Mouse (Mus musculus) liver, embryonic 12.5 days (tissue): ENCODE results near the gene Nrn1. TPM values are rescaled to one million over a fixed set of nuclear protein-coding genes. Genes with fewer than 3 reads are reported as not detected.

Experiments
- ATAC-seq: fragments of 200-750 bp; cut with Nextera tagmentation; 2 replicates; pipeline ENCODE4 v1.8.0; 2017; ENCODE audit warnings: moderate number of reproducible peaks, mild to moderate bottlenecking, moderate library complexity
- H3K27ac ChIP-seq: fragments of 300-500 bp; sonication (generic); 2 replicates; pipeline ENCODE4 v1.5.1; 2016; ENCODE audit warnings: mild to moderate bottlenecking
- H3K27me3 ChIP-seq: fragments of 300-500 bp; sonication (generic); replicated peaks from 2 replicates; pipeline ENCODE4 v1.6.1; 2016; ENCODE audit warnings: mild to moderate bottlenecking, moderate library complexity
- H3K36me3 ChIP-seq: fragments of 300-500 bp; sonication (generic); 2 replicates; pipeline ENCODE4 v1.6.1; 2016; ENCODE audit warnings: mild to moderate bottlenecking, moderate library complexity
- H3K4me1 ChIP-seq: fragments of 300-500 bp; sonication (generic); 2 replicates; pipeline ENCODE4 v1.6.1; 2016
- H3K4me2 ChIP-seq: fragments of 300-500 bp; sonication (generic); 2 replicates; pipeline ENCODE4 v1.6.1; 2016; ENCODE audit warnings: mild to moderate bottlenecking, moderate library complexity
- H3K4me3 ChIP-seq: fragments of 300-500 bp; sonication (generic); 2 replicates; pipeline ENCODE4 v1.5.1; 2016; ENCODE audit warnings: mild to moderate bottlenecking, moderate library complexity
- H3K9ac ChIP-seq: fragments of 300-500 bp; sonication (generic); 2 replicates; pipeline ENCODE4 v1.6.1; 2016; ENCODE audit warnings: mild to moderate bottlenecking, moderate library complexity
- H3K9me3 ChIP-seq: fragments of 300-500 bp; sonication (generic); replicated peaks from 2 replicates; pipeline ENCODE4 v1.6.1; 2016; ENCODE audit warnings: mild to moderate bottlenecking, moderate library complexity
- WGBS: fragments of 180-500 bp; shearing (Covaris S2); methylation state at CpG from one replicate; pipeline ENCODE4 v1.1.7; 2016; ENCODE audit not compliant: insufficient replicate concordance; 5-methylcytosine and 5-hydroxymethylcytosine counted together
- polyA plus RNA-seq: library from polyadenylated mRNA; unstranded; fragments of >200 nt; fragmentation: Nextera tagmentation; extraction: Ambion mirVana; gene quantifications from 2 replicates; pipeline ENCODE4 v1.2.1, GENCODE M21; 2016

The Nrn1 gene
- polyA plus RNA-seq, 1 experiment from 2014 or later: 2.1 TPM

DNA sequence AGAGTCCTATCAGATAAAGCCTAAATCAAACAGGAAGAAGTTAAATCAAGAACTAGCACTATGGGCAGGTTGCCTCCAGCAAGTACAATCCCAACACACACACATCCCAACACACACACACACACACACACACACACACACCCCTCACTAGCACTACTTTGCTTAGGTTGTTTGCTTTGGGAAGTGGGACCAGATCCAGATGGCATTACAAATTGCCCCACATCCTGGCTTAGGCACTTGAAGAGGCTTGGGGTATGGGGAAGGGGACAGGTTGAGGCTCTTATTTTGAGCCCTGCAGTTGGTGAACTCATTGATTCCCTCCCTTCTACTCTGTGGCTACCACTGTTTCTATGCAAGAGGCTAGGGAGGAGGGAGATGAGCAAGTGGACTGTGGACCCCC, 12.6 kb downstream of the Nrn1 start:
- no peak overlapping the region for H3K4me2 ChIP-seq
- no peak overlapping the region for H3K4me3 ChIP-seq
- H3K36me3 ChIP-seq: no peaks in the 10 kb centered on the region
- peaks cover 70% of the 10 kb centered on the region for H3K27me3 ChIP-seq
- H3K9ac ChIP-seq: no peak overlapping the region
- H3K27ac ChIP-seq: no peak overlapping the region
- ATAC-seq: no peak
- peaks cover 9% of the 10 kb centered on the region; the same call in 1 of the 2 replicates for H3K4me1 ChIP-seq
- H3K9me3 ChIP-seq: no peaks in the 10 kb centered on the region

DNA sequence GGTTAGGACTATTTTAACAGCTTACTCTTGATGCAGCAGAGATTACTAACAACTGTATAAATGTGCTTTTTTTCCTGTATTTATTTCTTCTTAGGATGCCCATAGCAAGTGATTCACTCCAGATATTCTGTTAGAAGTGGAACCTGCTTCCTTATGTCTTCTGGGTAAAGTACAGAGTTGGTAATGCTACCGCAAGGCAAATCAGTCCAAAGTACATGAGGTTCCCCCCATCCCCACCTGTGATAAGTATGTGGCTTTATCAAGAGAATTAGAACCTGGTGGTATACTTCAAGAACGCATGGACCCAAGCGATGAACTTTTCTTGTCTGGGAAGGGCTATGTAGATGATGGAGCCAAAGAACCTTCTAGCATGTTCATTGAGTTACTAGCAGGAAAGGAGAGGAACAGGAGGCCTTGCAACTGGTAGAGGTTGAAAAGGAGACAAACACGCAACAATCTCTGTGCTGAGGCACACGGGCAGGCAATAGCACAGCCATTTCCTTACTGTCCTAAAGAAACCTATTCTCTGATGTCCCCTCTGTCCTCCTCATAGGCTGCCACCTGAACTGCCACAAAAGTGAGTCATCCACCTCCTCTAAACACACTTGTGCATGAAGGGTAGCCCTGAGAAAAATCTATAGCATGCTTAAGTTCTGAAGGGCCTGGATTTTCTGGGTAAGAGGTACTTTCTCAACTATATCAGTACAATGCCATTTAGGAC, 14.5 kb downstream of the Nrn1 start:
- H3K27ac ChIP-seq: no peak overlapping the region
- H3K27me3 ChIP-seq: peaks cover 52% of the 10 kb centered on the region
- H3K36me3 ChIP-seq: no peaks in the 10 kb centered on the region
- H3K4me1 ChIP-seq: no peaks in the 10 kb centered on the region
- WGBS: 76% methylated on average over 5 of the region's 5 CpGs
- no peaks in the 10 kb centered on the region for H3K9me3 ChIP-seq
- no peak overlapping the region for H3K4me2 ChIP-seq
- no peak overlapping the region for H3K9ac ChIP-seq
- no peak for ATAC-seq
- no peak overlapping the region for H3K4me3 ChIP-seq

DNA sequence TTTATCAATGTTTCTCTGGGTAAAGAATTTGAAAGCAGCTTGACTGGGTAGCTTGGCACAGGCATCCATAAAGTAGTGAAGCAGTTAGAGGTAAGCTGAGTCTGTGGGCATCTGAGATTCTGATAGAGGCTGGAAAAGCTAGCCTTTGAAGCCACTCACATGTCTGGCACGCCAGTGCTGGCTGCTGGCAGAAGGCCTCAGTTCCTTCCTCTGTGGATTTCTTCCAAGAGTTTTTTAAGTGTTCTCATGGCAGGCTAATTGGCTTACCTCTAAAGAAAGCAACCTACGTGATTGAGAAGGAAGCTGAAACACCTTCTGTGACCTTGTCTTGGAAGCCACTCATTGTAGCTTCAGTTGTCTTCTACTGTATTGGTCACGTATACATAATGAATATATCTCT, 17.6 kb downstream of the Nrn1 start:
- no peak overlapping the region for H3K9ac ChIP-seq
- no peak overlapping the region for H3K27ac ChIP-seq
- no peaks in the 10 kb centered on the region for H3K36me3 ChIP-seq
- no peak overlapping the region for H3K4me3 ChIP-seq
- H3K4me1 ChIP-seq: no peaks in the 10 kb centered on the region
- peaks cover 22% of the 10 kb centered on the region for H3K27me3 ChIP-seq
- no peak for ATAC-seq
- H3K9me3 ChIP-seq: no peaks in the 10 kb centered on the region
- 46% methylated on average over 3 of the region's 3 CpGs for WGBS
- H3K4me2 ChIP-seq: no peak overlapping the region

DNA sequence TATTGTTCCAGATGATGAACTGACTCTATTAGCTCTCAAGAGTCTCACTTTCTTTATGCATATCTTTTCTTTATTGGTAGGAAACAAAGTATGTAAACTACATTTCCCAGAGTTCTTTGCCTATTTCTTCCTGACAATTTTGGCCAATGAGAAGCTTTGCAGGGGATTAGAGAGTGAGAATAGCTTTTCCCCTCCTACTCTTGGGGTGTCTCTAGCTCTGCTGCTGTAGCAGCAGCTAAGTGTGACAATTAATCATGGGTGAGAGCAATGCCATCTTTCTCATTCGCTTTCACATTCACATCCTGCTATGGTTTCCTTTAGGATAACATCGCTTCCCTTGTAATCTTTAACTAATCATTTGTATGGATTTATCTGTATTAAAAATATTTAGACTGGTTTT, 18.2 kb downstream of the Nrn1 start:
- Histone ChIP-seq H3K9ac (no peak overlapping the region), H3K27me3 (peaks cover 15% of the 10 kb centered on the region), H3K4me2 (no peak overlapping the region), H3K9me3 (no peaks in the 10 kb centered on the region), H3K27ac (no peak overlapping the region), H3K4me3 (no peak overlapping the region), H3K4me1 (no peaks in the 10 kb centered on the region), H3K36me3 (no peaks in the 10 kb centered on the region)
- WGBS: 46% methylated on average over 2 of the region's 2 CpGs
- ATAC-seq: no peak

DNA sequence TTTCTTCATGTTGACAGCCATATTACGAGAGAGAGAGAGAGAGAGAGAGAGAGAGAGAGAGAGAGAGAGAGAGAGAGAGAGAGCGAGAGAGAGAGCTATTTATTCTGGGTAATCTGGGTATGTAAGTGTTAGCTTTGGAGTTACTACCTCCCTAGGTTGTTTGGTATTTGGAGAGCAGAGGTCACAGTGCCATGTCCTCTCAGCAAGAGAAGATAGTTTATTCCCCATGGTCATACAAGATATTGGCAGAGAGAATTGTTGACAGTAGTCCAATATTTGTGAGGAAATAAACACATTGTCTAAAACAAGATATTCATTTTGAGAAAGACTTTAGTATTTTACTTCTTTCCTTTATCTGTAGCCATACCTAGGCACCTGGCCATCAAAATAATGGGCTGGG, 20.8 kb downstream of the Nrn1 start:
- no peak overlapping the region for H3K27ac ChIP-seq
- no peaks in the 10 kb centered on the region for H3K27me3 ChIP-seq
- H3K4me1 ChIP-seq: no peaks in the 10 kb centered on the region
- ATAC-seq: no peak
- H3K4me2 ChIP-seq: no peak overlapping the region
- H3K36me3 ChIP-seq: no peaks in the 10 kb centered on the region
- WGBS: 31% methylated on average over 2 of the region's 2 CpGs
- no peak overlapping the region for H3K9ac ChIP-seq
- no peaks in the 10 kb centered on the region for H3K9me3 ChIP-seq
- H3K4me3 ChIP-seq: no peak overlapping the region

DNA sequence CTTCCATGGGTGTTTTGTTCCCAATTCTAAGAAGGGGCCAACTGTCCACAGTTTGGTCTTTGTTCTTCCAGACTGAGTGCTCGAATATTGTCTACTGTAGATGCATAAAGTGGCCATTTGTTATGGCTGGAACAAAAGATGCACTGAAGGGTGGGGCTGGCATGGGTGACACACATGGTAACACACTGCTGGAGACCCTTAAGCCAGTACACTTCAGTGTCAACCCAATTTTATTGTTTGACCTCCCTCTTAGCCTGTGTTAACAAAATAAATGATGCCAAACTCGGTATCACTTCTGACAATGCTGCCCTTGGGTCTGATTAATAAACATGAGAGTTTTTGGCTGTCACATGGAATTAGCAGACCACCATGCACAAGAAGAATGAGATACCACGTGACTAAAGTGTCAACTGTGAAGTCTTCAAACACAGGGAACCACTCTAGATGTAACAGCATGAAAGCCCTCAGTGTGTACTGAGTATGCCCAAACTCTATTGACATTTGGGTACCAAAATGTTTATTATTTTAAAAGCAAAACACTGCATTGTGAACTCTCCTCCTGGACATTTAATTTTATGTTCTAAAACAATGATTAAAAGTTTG, 27.7 kb downstream of the Nrn1 start:
- 38% methylated on average over 3 of the region's 3 CpGs for WGBS
- H3K27me3 ChIP-seq: no peaks in the 10 kb centered on the region
- H3K4me3 ChIP-seq: no peak overlapping the region
- no peak for ATAC-seq
- no peak overlapping the region for H3K27ac ChIP-seq
- H3K4me2 ChIP-seq: no peak overlapping the region
- no peaks in the 10 kb centered on the region for H3K4me1 ChIP-seq
- H3K9me3 ChIP-seq: no peaks in the 10 kb centered on the region
- no peaks in the 10 kb centered on the region for H3K36me3 ChIP-seq
- no peak overlapping the region for H3K9ac ChIP-seq

DNA sequence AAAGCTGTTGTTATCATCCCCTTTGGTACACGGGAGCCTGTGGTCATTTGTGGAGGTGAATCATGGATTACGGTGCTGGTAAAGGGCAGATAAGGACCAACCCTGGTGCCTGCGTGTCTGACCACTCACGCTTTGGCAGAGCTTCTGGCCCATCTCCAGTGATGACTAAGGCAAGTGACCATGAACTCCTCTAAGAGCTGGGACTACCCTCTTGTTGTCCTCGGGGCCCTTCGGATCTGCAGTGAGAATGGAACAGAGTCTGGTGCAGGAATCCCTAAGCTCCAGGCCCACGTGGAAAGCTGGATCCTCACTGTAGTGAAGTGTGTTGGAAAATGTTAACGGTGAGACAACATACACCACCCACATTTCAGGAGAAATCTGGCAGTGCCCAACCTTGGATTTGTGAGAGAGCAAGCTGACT, 38.6 kb downstream of the Nrn1 start:
- no peak for ATAC-seq
- Histone ChIP-seq H3K36me3 (no peaks in the 10 kb centered on the region), H3K9ac (no peak overlapping the region), H3K4me1 (no peaks in the 10 kb centered on the region), H3K4me2 (no peak overlapping the region), H3K9me3 (no peaks in the 10 kb centered on the region), H3K27ac (no peak overlapping the region), H3K4me3 (no peak overlapping the region), H3K27me3 (no peaks in the 10 kb centered on the region)
- 62% methylated on average over 8 of the region's 8 CpGs for WGBS

DNA sequence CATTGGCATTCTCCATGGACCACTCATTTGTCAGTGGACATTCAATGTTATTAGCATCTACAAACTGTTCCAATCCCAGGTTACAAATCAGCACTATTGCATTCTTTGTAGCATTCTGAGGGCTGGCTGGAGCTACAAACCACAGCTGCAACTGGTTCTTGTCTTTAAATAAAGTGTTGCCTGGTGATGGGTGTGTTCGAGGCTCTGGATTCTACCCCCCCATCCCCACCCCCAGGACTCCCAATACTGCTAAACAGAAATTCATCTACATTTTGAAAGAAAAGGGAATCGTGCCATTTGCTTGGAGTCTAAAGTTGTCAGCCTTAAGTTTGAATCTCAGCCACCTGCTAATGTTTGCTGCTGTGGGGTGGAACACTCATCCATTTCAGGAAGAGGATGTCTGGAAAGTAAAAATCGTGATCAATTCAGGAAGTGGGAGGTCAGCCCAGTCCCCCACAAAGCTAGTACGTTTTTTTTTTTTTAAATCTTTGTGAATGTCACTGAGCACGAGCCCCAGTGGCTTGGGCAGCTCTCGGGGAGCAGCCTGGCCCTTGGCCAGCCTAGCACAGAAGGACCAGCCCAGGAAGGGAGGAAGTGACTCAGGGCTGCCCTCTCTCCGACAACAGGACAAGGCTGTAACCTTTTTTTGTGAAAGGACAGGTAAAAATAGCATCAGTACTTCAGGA, 39.3 kb downstream of the Nrn1 start:
- ATAC-seq: no peak
- WGBS: 26% methylated on average over 7 of the region's 7 CpGs

DNA sequence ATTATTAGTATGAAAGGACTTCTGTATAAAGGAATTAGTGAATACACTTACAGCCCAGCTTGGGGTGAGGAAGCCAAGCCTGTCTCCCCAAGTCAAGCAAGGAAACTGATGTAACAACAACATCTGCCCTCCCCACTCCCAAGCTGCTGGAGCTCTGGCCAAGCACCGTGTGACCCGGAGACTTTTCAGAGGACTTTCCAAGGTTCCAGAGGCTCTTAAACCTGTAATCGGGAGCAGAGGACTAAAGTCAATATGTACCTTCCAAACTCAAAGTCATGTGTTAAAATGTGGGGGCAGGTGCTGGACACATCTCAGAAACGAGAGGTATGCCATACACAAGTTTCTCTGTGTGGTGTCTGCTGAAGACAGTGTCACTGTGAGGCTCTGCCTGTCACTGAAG, 51.4 kb downstream of the Nrn1 start:
- Histone ChIP-seq H3K27me3 (no peaks in the 10 kb centered on the region), H3K4me2 (no peak overlapping the region), H3K4me3 (no peak overlapping the region), H3K27ac (no peak overlapping the region), H3K9me3 (0 out of 2 replicates have a peak, but pooled peaks cover 4% of the 10 kb centered on the region), H3K4me1 (no peaks in the 10 kb centered on the region), H3K36me3 (no peaks in the 10 kb centered on the region), H3K9ac (no peak overlapping the region)
- no peak for ATAC-seq
- WGBS: 58% methylated on average over 4 of the region's 4 CpGs

More for the DNA sequence above, 39.3 kb downstream of the Nrn1 start:
- no peak overlapping the region for H3K4me3 ChIP-seq
- no peaks in the 10 kb centered on the region for H3K9me3 ChIP-seq
- H3K27ac ChIP-seq: no peak overlapping the region
- H3K36me3 ChIP-seq: no peaks in the 10 kb centered on the region
- H3K9ac ChIP-seq: no peak overlapping the region
- no peaks in the 10 kb centered on the region for H3K4me1 ChIP-seq
- no peaks in the 10 kb centered on the region for H3K27me3 ChIP-seq
- H3K4me2 ChIP-seq: no peak overlapping the region

DNA sequence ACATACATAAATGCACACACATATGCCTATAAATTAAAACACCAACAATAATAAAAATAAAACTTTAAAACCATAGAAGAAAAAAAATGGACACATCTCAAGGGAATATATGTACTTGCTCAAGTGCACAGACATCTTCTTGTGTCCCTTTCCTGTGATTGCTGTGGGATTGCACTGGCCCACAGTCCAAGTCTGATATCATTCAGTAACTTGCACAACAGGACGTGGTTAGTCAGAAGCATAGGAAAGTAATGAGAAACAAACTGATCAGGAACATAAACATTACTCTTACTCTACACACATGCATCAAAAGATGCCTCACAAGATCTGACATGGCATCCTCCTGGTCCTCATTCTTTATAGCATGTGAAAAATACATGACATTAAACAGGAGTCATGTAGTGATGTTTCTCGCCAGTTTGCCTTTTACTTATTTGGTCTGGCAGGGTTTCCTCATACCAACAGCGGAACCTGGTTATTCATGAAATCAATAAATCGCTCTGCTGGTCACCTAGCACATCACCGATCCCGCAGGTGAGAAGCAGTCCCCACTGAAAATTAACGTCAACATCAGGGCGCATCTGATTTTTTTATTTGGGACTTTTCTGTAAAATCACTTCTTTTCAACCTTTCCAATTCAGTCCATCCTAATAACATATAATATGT, 54.1 kb downstream of the Nrn1 start:
- H3K4me2 ChIP-seq: no peak overlapping the region

DNA sequence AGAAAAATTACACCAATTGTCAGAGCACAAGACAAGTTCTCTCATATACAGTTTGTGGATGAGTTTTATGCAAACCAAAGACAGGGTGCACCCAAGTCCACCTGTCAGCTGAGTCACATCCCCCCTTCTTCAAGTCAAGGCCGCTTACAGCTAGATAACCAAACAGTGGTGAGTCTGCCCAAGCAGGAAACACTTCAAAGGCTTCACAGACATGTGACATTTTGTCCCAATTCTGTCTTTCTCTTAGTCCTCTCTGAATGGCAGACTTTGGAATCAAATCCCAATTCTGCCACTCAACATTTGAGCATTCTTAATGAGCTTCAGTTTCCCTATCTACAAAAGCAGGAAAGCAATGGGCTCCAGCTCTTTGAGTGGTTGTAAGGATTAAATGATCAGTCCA, 55.6 kb downstream of the Nrn1 start:
- no peaks in the 10 kb centered on the region for H3K27me3 ChIP-seq
- no peaks in the 10 kb centered on the region for H3K9me3 ChIP-seq
- H3K36me3 ChIP-seq: no peaks in the 10 kb centered on the region
- no peak overlapping the region for H3K9ac ChIP-seq
- no peak overlapping the region for H3K4me2 ChIP-seq
- 41% methylated on average over 1 of the region's 1 CpGs for WGBS
- H3K27ac ChIP-seq: no peak overlapping the region
- ATAC-seq: no peak
- no peaks in the 10 kb centered on the region for H3K4me1 ChIP-seq
- H3K4me3 ChIP-seq: no peak overlapping the region

More for the DNA sequence above, 54.1 kb downstream of the Nrn1 start:
- Histone ChIP-seq H3K9ac (no peak overlapping the region), H3K36me3 (no peaks in the 10 kb centered on the region), H3K4me1 (no peaks in the 10 kb centered on the region), H3K27ac (no peak overlapping the region), H3K27me3 (no peaks in the 10 kb centered on the region), H3K4me3 (no peak overlapping the region), H3K9me3 (no peaks in the 10 kb centered on the region)
- 63% methylated on average over 8 of the region's 8 CpGs for WGBS
- ATAC-seq: no peak
